Mouse (Mus musculus) midbrain, embryonic 12.5 days (tissue): ENCODE measurements around the gene Map3k10. TPM values are rescaled to one million over a fixed set of nuclear protein-coding genes. Genes with fewer than 3 reads are reported as not detected.
A peak's percentile ranks its signal among the peaks of the same experiment; 100 is the strongest.

Experiments
- ATAC-seq: fragments of 200-750 bp; cut with Nextera tagmentation; 2 replicates; pipeline ENCODE4 v1.8.0; 2017; ENCODE audit warnings: low read depth, moderate TSS enrichment, moderate library complexity; ENCODE audit not compliant: low FRiP score
- H3K27ac ChIP-seq: fragments of 300-500 bp; sonication (generic); replicated peaks from 2 replicates; pipeline ENCODE4 v1.5.1; 2016; ENCODE audit warnings: mild to moderate bottlenecking
- H3K27me3 ChIP-seq: fragments of 300-500 bp; sonication (generic); 2 replicates; pipeline ENCODE4 v1.6.1; 2016; ENCODE audit warnings: mild to moderate bottlenecking
- H3K36me3 ChIP-seq: fragments of 300-500 bp; sonication (generic); 2 replicates; pipeline ENCODE4 v1.6.1; 2016
- H3K4me1 ChIP-seq: fragments of 300-500 bp; sonication (generic); 2 replicates; pipeline ENCODE4 v1.6.1; 2016
- H3K4me2 ChIP-seq: fragments of 300-500 bp; sonication (generic); replicated peaks from 2 replicates; pipeline ENCODE4 v1.6.1; 2016; ENCODE audit warnings: mild to moderate bottlenecking, moderate library complexity
- H3K4me3 ChIP-seq: fragments of 300-500 bp; sonication (generic); 2 replicates; pipeline ENCODE4 v1.5.1; 2016; ENCODE audit warnings: mild to moderate bottlenecking
- H3K9ac ChIP-seq: fragments of 300-500 bp; sonication (generic); replicated peaks from 2 replicates; pipeline ENCODE4 v1.6.1; 2016; ENCODE audit warnings: mild to moderate bottlenecking, moderate library complexity
- H3K9me3 ChIP-seq: fragments of 300-500 bp; sonication (generic); 2 replicates; pipeline ENCODE4 v1.6.1; 2016; ENCODE audit warnings: mild to moderate bottlenecking
- WGBS: fragments of 180-500 bp; shearing (Covaris S2); methylation state at CpG from one replicate; pipeline ENCODE4 v1.1.7; 2016; 5-methylcytosine and 5-hydroxymethylcytosine counted together
- polyA plus RNA-seq: library from polyadenylated mRNA; unstranded; fragments of >200 nt; fragmentation: Nextera tagmentation; extraction: Ambion mirVana; gene quantifications from 2 replicates; pipeline ENCODE4 v1.2.1, GENCODE M21; 2016

Map3k10 gene
- polyA plus RNA-seq, 1 experiment from 2014 or later, result 17.9 TPM

- no peak overlapping the region for H3K4me3 ChIP-seq
- H3K27ac ChIP-seq, result no peak overlapping the region
- no peak for ATAC-seq
- no peaks in the 10 kb centered on the region for H3K4me1 ChIP-seq
- H3K9ac ChIP-seq, result no peak overlapping the region
- WGBS, result 87% methylated on average over 7 of the region's 7 CpGs
- no peak overlapping the region for H3K4me2 ChIP-seq
- no peaks in the 10 kb centered on the region for H3K9me3 ChIP-seq
- H3K36me3 ChIP-seq, result peaks cover 78% of the 10 kb centered on the region
- H3K27me3 ChIP-seq, result no peaks in the 10 kb centered on the region
These were observed 46.7 kb downstream of the Map3k10 start for GRCm38 (mm10) chr7:27627707-27628106.

GRCm38 (mm10) chr7:27624967-27625366 lies 49.4 kb downstream of the Map3k10 start:
- H3K27ac ChIP-seq, result no peak overlapping the region
- no peaks in the 10 kb centered on the region for H3K4me1 ChIP-seq
- H3K9me3 ChIP-seq, result no peaks in the 10 kb centered on the region
- no peak overlapping the region for H3K4me2 ChIP-seq
- no peak overlapping the region for H3K9ac ChIP-seq
- H3K27me3 ChIP-seq, result no peaks in the 10 kb centered on the region
- H3K36me3 ChIP-seq, result peaks cover 86% of the 10 kb centered on the region
- ATAC-seq, result no peak
- no peak overlapping the region for H3K4me3 ChIP-seq

- H3K4me3 ChIP-seq, result no peak overlapping the region
- 71% methylated on average over 1 of the region's 1 CpGs for WGBS
- no peak overlapping the region for H3K27ac ChIP-seq
- no peak for ATAC-seq
- H3K9ac ChIP-seq, result no peak overlapping the region
- H3K27me3 ChIP-seq, result no peaks in the 10 kb centered on the region
- H3K4me1 ChIP-seq, result no peaks in the 10 kb centered on the region
- H3K36me3 ChIP-seq, result peaks cover 87% of the 10 kb centered on the region
- H3K9me3 ChIP-seq, result no peaks in the 10 kb centered on the region
- no peak overlapping the region for H3K4me2 ChIP-seq
These were observed 52.2 kb downstream of the Map3k10 start for GRCm38 (mm10) chr7:27622234-27622633.

GRCm38 (mm10) chr7:27621028-27621427 lies 53.4 kb downstream of the Map3k10 start:
- Histone ChIP-seq H3K27ac (no peak overlapping the region), H3K27me3 (no peaks in the 10 kb centered on the region), H3K9me3 (no peaks in the 10 kb centered on the region), H3K4me1 (no peaks in the 10 kb centered on the region), H3K36me3 (peaks cover 90% of the 10 kb centered on the region), H3K4me2 (no peak overlapping the region), H3K4me3 (no peak overlapping the region), H3K9ac (no peak overlapping the region)
- 88% methylated on average over 6 of the region's 6 CpGs for WGBS
- ATAC-seq, result no peak

DNA sequence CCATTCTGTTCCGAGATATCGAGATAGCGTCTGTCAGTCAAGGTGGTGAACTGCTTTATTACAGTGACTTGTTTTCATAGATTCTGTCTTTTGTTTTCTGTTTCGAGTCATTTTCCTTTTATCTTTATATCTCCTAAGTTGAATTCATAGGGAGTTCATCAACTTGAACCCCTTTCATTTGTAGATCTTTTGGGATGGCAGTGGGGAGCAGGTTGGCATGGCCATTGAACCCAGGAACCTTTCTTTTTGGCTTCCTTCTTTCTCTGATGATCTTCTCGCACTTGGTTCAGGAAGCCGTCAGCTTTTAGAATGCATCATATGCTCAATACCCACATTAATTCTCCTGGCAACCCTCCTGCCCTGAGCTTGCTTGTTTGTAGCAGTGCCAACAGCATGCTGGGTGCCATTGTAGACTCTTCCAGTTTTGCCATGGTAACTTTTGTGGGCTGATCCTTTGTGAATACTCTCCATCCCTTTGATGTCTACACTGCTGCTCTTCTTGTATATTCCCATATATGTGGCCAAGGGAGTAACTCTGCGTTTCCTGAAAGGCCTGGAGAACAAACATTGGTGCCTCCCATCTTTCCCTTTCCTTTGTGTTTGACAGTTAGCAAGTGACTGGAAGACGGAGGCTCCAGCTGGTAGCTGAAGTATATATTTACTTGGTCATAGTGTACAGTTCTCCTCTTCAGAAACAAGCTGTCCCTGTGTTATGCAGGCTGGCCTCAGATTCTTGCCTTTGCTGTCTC lies 60.5 kb downstream of the Map3k10 start:
- H3K4me3 ChIP-seq, result no peak overlapping the region
- WGBS, result 50% methylated on average over 8 of the region's 8 CpGs
- peak overlapping the region; percentile 68 for H3K27ac ChIP-seq
- H3K4me1 ChIP-seq, result peaks cover 23% of the 10 kb centered on the region
- H3K27me3 ChIP-seq, result no peaks in the 10 kb centered on the region
- H3K9ac ChIP-seq, result no peak overlapping the region
- ATAC-seq, result peak; percentile 60; the same call in 1 of the 2 replicates
- H3K9me3 ChIP-seq, result no peaks in the 10 kb centered on the region
- H3K36me3 ChIP-seq, result peaks cover 57% of the 10 kb centered on the region
- H3K4me2 ChIP-seq, result no peak overlapping the region

DNA sequence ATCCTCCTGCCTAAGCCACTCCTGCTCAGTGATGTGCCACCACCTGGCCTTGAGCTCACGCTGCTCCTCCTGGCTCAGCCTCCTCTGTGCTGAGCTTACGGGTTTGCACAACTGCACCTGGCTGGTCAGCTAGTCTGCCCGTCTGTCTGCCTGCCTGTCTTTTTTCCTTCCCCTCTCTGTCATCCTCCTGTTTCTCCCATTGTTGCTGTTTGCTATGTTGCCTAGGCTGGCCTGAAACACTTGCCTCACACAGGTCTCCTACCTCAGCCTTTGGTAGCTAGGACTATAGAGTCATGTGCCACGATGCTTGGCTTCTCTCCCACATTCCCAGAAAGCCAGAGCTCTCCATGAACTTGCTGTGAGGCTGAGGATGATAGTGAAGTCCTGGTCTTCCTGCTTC lies 61.5 kb downstream of the Map3k10 start:
- H3K4me3 ChIP-seq, result no peak overlapping the region
- no peak overlapping the region for H3K9ac ChIP-seq
- H3K27me3 ChIP-seq, result no peaks in the 10 kb centered on the region
- H3K36me3 ChIP-seq, result peaks cover 51% of the 10 kb centered on the region
- peaks cover 23% of the 10 kb centered on the region for H3K4me1 ChIP-seq
- 84% methylated on average over 4 of the region's 4 CpGs for WGBS
- no peaks in the 10 kb centered on the region for H3K9me3 ChIP-seq
- no peak overlapping the region for H3K4me2 ChIP-seq
- peak overlapping the region; percentile 68 for H3K27ac ChIP-seq
- ATAC-seq, result no peak

DNA sequence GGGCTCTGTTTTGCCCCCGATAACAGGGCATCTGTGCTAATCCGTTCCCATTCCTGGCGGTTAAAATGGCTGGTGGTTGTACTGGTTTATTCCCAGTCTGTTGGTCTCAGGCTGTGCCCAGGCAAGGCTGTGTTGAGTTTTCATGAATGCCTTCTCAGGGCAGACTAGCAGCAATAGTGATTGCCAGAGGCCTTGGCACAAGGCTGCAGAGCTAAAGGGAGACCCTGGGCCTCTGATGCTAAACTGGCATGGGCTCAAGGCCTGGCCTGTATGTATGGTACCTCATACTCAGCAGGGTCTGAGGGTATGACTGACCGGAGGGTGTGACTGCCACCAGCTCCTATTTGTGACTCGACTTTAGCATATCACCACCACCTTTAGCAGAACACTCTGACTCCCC lies 63.5 kb downstream of the Map3k10 start:
- H3K4me2 ChIP-seq, result no peak overlapping the region
- H3K9ac ChIP-seq, result no peak overlapping the region
- H3K4me3 ChIP-seq, result no peak overlapping the region
- peaks cover 32% of the 10 kb centered on the region for H3K4me1 ChIP-seq
- H3K36me3 ChIP-seq, result peaks cover 30% of the 10 kb centered on the region
- H3K27ac ChIP-seq, result no peak overlapping the region
- H3K27me3 ChIP-seq, result no peaks in the 10 kb centered on the region
- WGBS, result 93% methylated on average over 5 of the region's 5 CpGs
- ATAC-seq, result no peak
- no peaks in the 10 kb centered on the region for H3K9me3 ChIP-seq

DNA sequence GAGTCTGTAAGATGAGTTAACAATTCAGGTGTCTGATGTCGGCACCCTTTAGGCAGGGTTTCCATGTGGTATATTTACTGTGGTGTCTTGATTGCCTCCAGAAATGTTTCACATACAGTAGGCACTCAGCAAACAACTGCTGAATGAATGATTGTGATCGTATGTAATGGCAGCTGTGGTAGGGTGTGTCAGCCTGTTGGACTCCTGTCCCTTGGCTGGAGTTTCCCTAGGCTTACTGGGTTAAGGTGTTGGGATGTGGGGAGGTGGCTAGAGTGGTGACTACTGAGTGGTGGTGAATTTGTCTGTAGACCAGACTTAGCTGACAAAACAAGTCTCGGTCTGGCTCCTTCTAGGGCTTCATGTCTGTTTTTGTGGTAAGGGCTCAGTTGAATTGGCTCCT lies 64.0 kb downstream of the Map3k10 start:
- H3K9me3 ChIP-seq, result no peaks in the 10 kb centered on the region
- WGBS, result 95% methylated on average over 3 of the region's 3 CpGs
- H3K9ac ChIP-seq, result no peak overlapping the region
- H3K4me2 ChIP-seq, result no peak overlapping the region
- peaks cover 32% of the 10 kb centered on the region for H3K4me1 ChIP-seq
- ATAC-seq, result no peak
- H3K36me3 ChIP-seq, result peaks cover 27% of the 10 kb centered on the region
- H3K27ac ChIP-seq, result no peak overlapping the region
- H3K27me3 ChIP-seq, result no peaks in the 10 kb centered on the region
- no peak overlapping the region for H3K4me3 ChIP-seq

DNA sequence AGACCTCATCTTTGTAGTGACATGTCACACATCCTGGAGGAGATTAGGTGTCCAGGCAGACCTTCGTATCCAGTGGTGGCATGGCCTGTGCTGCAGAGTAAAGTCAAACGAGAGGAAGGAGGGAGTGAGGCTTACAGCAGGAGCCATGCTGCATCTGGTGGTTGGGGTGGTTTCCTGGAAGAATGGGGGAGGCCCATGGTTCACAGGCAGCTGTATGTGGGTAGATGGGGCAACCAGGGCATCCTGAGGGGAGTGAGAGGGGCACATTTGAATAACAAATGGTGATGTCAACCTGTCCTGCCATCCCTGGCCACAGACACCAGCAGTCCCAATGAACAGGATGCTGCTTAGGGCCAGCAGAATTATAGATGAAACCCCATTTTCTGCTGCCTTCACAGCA lies 64.7 kb downstream of the Map3k10 start:
- H3K4me1 ChIP-seq, result peaks cover 28% of the 10 kb centered on the region
- WGBS, result 75% methylated on average over 2 of the region's 2 CpGs

DNA sequence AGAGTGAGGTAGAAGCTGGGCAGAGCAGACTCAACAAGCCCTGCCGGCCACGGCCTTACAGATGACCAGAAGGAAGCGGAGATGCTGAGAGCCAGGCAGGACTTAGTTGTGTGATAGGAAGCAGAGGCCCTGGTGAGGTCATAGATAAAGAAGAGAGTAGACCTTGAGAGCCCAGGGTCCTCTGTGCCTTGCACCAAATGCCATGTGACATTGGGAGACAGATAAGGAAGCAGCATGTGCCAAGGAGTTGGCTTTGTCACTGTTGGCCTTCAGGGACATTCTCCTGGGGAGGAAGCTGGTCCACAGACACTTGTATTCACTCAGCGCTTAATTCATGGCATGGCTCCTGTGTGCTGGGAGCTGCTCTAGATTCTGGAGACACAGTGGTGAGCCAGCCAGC lies 65.1 kb downstream of the Map3k10 start:
- WGBS, result 93% methylated on average over 4 of the region's 4 CpGs
- H3K9me3 ChIP-seq, result no peaks in the 10 kb centered on the region
- no peak overlapping the region for H3K4me3 ChIP-seq
- H3K4me2 ChIP-seq, result no peak overlapping the region
- H3K4me1 ChIP-seq, result peaks cover 24% of the 10 kb centered on the region
- H3K9ac ChIP-seq, result no peak overlapping the region
- H3K27me3 ChIP-seq, result no peaks in the 10 kb centered on the region
- H3K36me3 ChIP-seq, result peaks cover 27% of the 10 kb centered on the region
- no peak for ATAC-seq
- no peak overlapping the region for H3K27ac ChIP-seq

More for the DNA sequence above, 64.7 kb downstream of the Map3k10 start:
- Histone ChIP-seq H3K4me2 (no peak overlapping the region), H3K36me3 (peaks cover 27% of the 10 kb centered on the region), H3K4me3 (no peak overlapping the region), H3K27ac (no peak overlapping the region), H3K27me3 (no peaks in the 10 kb centered on the region), H3K9ac (no peak overlapping the region), H3K9me3 (no peaks in the 10 kb centered on the region)
- ATAC-seq, result no peak

DNA sequence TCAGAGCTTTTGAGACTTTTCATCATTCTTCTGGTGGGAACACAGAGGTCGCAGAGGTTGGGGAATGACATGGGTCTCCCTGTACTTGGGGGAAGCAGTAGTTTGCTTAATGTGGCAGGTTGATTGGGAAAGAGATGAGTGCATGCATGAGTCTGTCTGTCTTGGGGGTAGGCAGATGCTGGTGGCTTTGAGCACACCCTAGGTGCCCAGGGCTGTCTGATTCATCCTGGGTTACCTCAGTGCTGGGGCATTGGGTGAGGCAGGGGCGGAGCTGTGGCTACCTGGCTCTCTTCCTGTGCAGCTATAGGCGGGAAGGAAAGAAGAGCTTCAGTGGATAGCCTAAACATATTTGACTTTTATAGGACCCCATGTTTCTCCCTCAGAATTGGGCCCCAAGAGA lies 66.3 kb downstream of the Map3k10 start:
- Histone ChIP-seq H3K27me3 (no peaks in the 10 kb centered on the region), H3K4me1 (peaks cover 13% of the 10 kb centered on the region), H3K9ac (no peak overlapping the region), H3K9me3 (no peaks in the 10 kb centered on the region), H3K27ac (no peak overlapping the region), H3K4me2 (no peak overlapping the region), H3K36me3 (peaks cover 27% of the 10 kb centered on the region), H3K4me3 (no peak overlapping the region)
- no peak for ATAC-seq
- WGBS, result 90% methylated on average over 3 of the region's 3 CpGs

DNA sequence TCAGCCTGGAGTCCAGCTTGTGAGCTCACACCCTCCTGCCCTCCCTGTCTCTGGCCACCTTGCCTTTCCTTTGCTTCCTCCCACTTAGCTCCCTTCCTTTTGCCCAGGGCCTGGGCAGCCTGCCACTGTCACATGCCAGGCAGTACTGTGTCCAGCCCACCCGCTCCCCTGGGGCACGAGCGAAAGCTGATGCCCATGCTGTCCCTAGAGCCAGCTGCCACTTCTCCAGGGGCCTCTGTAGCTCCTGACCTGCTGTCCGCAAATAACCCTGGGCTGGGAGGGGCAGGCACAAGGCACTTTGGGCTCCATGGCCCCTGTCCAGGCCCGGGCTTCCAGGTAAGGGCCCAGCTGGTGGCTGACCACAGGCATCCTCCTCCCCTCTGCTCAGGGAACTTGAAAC lies 66.8 kb downstream of the Map3k10 start:
- WGBS, result 84% methylated on average over 5 of the region's 5 CpGs
- peaks cover 27% of the 10 kb centered on the region for H3K36me3 ChIP-seq
- no peak overlapping the region for H3K27ac ChIP-seq
- ATAC-seq, result no peak
- H3K4me1 ChIP-seq, result peaks cover 9% of the 10 kb centered on the region; the same call in 1 of the 2 replicates
- no peak overlapping the region for H3K4me3 ChIP-seq
- H3K9ac ChIP-seq, result no peak overlapping the region
- H3K27me3 ChIP-seq, result no peaks in the 10 kb centered on the region
- H3K4me2 ChIP-seq, result no peak overlapping the region
- no peaks in the 10 kb centered on the region for H3K9me3 ChIP-seq
